Mouse (Mus musculus) lung, adult 2 months (tissue): ENCODE measurements around the gene Epha4.

Experiments used
- CTCF ChIP-seq: fragments of 200-500 bp; IDR thresholded peaks from 2 replicates; pipeline ENCODE4 v1.5.1; 2011; ENCODE audit warnings: mild to moderate bottlenecking, low read length, control low read depth; ENCODE audit not compliant: insufficient read depth
- POLR2A ChIP-seq: fragments of 200-500 bp; IDR thresholded peaks from 2 replicates; pipeline ENCODE4 v1.6.1; 2011; ENCODE audit warnings: low read depth, mild to moderate bottlenecking, control low read depth, low read length, borderline replicate concordance; ENCODE audit errors: extremely low read depth

DNA sequence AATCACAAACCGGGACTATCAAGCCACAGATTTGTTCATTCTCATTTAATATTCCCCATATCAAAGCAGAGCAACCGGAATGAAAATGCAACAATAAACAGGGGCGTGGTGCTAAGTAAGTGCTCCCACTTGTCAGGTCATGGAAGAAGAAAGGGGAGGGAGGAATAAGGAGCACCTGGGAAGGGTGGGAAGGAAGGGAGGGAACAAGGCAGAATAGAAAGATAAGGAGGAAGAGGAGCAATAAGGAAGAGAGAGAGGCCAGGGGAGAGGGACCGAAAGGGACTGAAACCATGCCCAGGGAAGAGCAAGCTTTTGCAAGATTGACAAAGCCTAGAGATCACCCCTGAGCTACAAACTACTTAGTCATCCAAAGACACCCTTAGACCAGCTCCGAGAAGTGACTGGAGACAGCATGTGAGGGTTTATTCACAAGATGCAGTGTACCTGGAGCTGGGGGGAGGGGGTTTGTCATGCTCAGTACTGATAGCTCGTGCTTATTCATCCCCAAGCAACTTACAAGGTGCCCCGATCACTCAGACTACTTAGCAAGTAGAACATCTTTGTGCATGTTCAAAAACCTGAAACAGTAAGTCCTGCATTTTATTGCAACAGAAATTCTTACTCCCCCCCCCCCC is 56.0 kb downstream of the Epha4 start:
- TF ChIP-seq CTCF, result no peak
- TF ChIP-seq POLR2A, result no peak
